Mouse (Mus musculus) forebrain, embryonic 13.5 days (tissue): ENCODE data around the gene Arl3. TPM values are rescaled to one million over a fixed set of nuclear protein-coding genes. Genes with fewer than 3 reads are reported as not detected.
A peak's percentile ranks its signal among the peaks of the same experiment; 100 is the strongest.

Experiments used
- ATAC-seq: fragments of 200-750 bp; cut with Nextera tagmentation; 2 replicates; pipeline ENCODE4 v1.8.0; 2017
- H3K27ac ChIP-seq: fragments of 300-500 bp; sonication (generic); 2 replicates; pipeline ENCODE4 v1.5.1; 2015; ENCODE audit warnings: inconsistent platforms, mild to moderate bottlenecking, moderate library complexity
- H3K27me3 ChIP-seq: fragments of 300-500 bp; sonication (generic); 2 replicates; pipeline ENCODE4 v1.6.1; 2015; ENCODE audit warnings: mild to moderate bottlenecking, inconsistent platforms
- H3K36me3 ChIP-seq: fragments of 300-500 bp; sonication (generic); 2 replicates; pipeline ENCODE4 v1.6.1; 2015; ENCODE audit warnings: mild to moderate bottlenecking, inconsistent platforms; ENCODE audit not compliant: poor library complexity, severe bottlenecking
- H3K4me1 ChIP-seq: fragments of 300-500 bp; sonication (generic); 2 replicates; pipeline ENCODE4 v1.6.1; 2015; ENCODE audit warnings: inconsistent platforms
- H3K4me2 ChIP-seq: fragments of 300-500 bp; sonication (generic); 2 replicates; pipeline ENCODE4 v1.6.1; 2015; ENCODE audit warnings: inconsistent platforms, mild to moderate bottlenecking, moderate library complexity
- H3K4me3 ChIP-seq: fragments of 300-500 bp; sonication (generic); 2 replicates; pipeline ENCODE4 v1.5.1; 2015; ENCODE audit warnings: mild to moderate bottlenecking, inconsistent platforms
- H3K9ac ChIP-seq: fragments of 300-500 bp; sonication (generic); 2 replicates; pipeline ENCODE4 v1.6.1; 2015; ENCODE audit warnings: mild to moderate bottlenecking, inconsistent platforms
- H3K9me3 ChIP-seq: fragments of 300-500 bp; sonication (generic); replicated peaks from 2 replicates; pipeline ENCODE4 v1.6.1; 2016; ENCODE audit warnings: inconsistent platforms
- WGBS: fragments of 180-500 bp; shearing (Covaris S2); methylation state at CpG from one replicate; pipeline ENCODE4 v1.1.7; 2015; 5-methylcytosine and 5-hydroxymethylcytosine counted together
- polyA plus RNA-seq: library from polyadenylated mRNA; unstranded; fragments of >200 nt; fragmentation: Nextera tagmentation; extraction: Ambion mirVana; gene quantifications from 2 replicates; pipeline ENCODE4 v1.2.1, GENCODE M21; 2015

The Arl3 gene
- polyA plus RNA-seq, 1 experiment from 2014 or later: 245 TPM

DNA sequence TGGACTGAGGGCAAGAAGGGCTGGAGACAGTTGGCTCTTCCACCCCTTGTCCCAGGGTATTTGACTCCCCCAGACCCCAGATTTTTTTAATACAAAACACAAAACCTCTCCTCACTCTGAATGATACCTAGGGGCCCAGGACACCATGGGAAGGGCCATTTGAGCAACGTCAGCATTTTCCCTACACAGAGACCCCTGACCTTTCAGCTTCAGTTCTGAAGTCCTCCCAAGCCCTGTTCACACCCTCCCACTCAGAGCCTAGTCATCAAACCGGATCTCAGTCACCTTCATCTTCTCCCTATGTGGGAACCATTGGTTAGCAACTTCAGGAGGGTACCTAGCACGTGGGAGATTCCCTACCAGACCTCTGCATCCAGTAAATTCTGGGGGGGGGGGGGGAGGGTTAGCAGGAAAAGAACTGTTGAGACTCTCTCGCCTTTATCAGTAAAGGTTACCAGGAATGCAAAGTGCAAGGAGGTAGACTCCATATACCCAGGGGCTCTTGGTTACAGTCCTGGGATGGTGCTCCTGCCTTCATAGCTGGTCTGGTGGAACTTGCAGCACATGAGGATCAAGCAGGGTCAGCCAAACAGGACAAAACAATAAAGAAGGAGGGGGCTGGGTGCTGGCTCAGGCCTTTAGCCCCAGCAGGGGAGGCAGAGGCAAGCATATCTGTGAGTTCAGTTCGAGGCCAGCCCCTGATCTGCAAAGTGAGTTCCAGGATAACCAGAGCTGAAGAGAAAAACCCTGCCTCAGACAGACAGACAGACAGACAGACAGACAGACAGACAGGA is 54.0 kb downstream of the Arl3 start:
- Histone ChIP-seq H3K9me3 (no peaks in the 10 kb centered on the region), H3K27me3 (no peaks in the 10 kb centered on the region), H3K4me3 (no peak overlapping the region), H3K27ac (peak overlapping the region; percentile 73; the same call in 1 of the 2 replicates), H3K4me1 (peaks cover 39% of the 10 kb centered on the region), H3K4me2 (peak overlapping the region; percentile 50), H3K9ac (no peak overlapping the region), H3K36me3 (peaks cover 26% of the 10 kb centered on the region)
- 17% methylated on average over 5 of the region's 5 CpGs for WGBS
- ATAC-seq: no peak

DNA sequence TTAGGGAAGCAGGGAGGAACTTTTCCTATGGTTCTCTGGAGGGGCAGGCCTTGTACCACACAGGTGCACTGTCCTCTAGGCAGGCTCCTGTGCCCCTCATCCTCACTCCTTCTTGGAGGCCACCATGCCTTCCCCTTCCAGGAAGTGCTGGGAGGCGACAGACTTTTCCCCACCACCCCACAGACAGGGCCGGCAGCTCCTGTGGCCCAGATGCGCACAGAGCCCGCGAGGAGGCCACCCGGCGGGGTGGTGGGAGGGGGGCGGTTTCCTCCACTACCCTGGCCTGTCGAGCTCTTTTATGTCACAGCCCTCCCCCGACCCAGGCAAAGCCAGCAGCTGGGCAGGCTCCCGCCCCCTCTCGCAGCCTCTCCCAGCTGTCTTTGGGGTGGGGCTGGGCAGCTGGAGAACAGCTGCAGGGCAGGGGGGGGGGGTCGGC is 54.6 kb downstream of the Arl3 start:
- peak overlapping the region; percentile 50 for H3K4me2 ChIP-seq

DNA sequence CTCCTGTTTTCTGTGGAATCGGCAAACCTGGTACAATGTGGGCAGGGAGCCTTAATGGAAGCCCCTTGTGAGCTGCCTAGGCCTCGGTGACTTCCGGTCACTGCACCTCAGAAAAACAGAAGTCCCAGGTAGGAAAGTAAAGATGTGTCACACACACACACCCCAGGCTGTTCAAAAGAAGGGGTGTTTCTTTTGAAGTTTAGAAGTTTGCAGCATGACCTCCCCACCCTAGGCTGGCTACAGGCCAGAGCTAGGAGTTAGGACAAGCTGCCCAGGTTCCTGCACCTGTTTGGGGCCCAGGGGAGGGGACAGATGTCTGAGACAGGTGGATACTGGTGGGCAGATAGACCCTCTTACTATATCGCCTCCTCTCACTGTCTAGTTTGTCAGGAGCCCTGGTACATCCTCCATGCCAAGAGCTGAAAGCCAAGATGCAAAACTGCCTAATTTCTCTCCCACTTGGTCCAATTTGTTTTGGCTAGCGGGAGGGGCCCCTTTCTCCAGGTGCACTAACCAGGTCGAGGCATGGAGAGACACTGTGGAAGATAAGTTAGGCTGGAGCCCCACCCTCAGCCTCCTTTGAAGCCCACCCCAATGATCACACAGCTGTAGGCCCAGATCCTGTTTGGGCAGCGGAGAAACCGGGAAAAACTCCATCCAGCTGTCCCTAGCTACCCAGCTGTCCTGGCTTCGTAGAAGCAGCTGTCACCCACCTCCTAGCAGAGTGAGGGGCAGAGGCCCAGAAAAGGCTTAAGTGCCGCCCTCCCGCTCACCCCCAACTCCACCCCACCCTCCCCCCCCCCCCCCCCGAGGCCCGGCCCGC is 55.3 kb downstream of the Arl3 start:
- H3K4me3 ChIP-seq: no peak overlapping the region
- H3K36me3 ChIP-seq: peaks cover 39% of the 10 kb centered on the region
- peak; percentile 23; the same call in 1 of the 2 replicates for ATAC-seq
- peak overlapping the region; percentile 50 for H3K4me2 ChIP-seq
- peaks cover 26% of the 10 kb centered on the region for H3K4me1 ChIP-seq
- H3K27me3 ChIP-seq: no peaks in the 10 kb centered on the region
- peak overlapping the region; percentile 73 for H3K27ac ChIP-seq
- no peaks in the 10 kb centered on the region for H3K9me3 ChIP-seq
- H3K9ac ChIP-seq: 0 out of 2 replicates have a peak overlapping the region, but pooled peaks have one; percentile 53
- WGBS: 40% methylated on average over 9 of the region's 14 CpGs

More for the DNA sequence above, 54.6 kb downstream of the Arl3 start:
- Histone ChIP-seq H3K9me3 (no peaks in the 10 kb centered on the region), H3K27ac (peak overlapping the region; percentile 73), H3K4me3 (no peak overlapping the region), H3K27me3 (no peaks in the 10 kb centered on the region), H3K4me1 (peaks cover 32% of the 10 kb centered on the region), H3K9ac (peak overlapping the region; percentile 53; the same call in 1 of the 2 replicates), H3K36me3 (peaks cover 33% of the 10 kb centered on the region)
- WGBS: 1% methylated on average over 12 of the region's 13 CpGs
- peak; percentile 54; the same call in 1 of the 2 replicates for ATAC-seq

DNA sequence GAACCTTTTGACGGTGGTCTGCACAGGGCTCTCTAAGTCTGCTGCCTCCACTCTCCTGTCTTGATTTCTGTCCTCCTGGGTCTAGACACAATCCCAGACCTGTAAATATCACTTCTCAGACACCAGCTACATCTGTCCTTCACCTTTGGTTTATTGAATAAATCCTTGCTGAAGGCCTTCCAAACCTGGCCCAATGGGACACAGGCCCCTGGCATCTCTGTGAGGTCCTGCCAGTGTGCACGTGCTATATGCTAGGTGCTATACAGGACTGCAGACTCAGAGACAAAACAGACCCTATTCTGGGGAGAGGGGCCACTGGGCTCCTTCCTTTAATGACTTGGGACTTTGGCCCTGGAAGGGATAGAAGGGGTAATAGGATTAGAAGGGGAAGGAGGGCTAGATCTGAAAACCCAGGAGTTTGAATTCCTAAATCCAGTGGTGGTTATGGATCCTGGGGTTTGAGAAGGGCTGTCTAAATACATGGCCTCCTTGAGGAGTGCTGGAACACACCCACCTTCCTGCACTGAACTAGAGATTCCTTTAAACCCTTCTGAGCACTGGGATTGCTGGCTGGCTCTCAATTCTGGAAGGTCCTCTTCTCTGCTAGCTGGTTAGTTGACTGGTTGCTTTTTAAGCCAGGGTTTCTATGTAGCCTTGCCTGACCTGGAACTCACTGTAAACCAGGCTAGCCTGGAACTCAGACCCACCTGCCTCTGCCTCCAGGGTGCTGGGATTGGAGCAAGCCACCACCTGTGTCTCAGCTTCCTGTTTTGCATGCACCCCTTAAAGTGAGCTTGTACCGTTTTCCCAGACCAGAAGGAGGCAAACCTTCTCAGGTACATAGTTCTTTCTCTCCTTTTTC is 56.1 kb downstream of the Arl3 start:
- Histone ChIP-seq H3K36me3 (peaks cover 47% of the 10 kb centered on the region), H3K4me3 (no peak overlapping the region), H3K9ac (no peak overlapping the region), H3K4me1 (peaks cover 20% of the 10 kb centered on the region), H3K9me3 (no peaks in the 10 kb centered on the region), H3K27me3 (no peaks in the 10 kb centered on the region), H3K27ac (peak overlapping the region; percentile 73), H3K4me2 (no peak overlapping the region)
- WGBS: 50% methylated on average over 3 of the region's 3 CpGs
- ATAC-seq: no peak

DNA sequence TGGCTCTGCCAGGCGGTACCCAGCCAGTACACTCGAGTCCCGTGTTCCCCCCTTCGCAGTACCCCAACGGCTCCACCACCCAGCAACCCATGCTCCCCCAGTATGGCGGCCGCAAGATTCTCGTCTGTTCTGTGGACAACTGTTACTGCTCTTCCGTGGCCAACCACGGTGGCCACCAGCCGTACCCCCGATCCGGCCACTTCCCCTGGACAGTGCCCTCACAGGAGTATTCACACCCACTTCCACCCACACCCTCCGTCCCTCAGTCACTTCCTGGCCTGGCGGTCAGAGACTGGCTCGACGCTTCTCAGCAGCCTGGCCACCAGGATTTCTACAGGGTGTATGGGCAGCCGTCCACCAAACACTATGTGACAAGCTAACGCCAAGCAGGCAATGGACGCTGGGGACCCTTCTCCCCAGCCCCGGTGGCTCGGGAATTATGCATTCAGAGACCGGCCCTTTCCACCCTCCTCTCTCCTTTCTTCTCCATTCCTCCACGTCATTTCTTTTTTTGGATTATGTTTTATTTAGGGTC is 57.6 kb downstream of the Arl3 start:
- Histone ChIP-seq H3K36me3 (peaks cover 58% of the 10 kb centered on the region), H3K27me3 (no peaks in the 10 kb centered on the region), H3K4me2 (no peak overlapping the region), H3K9ac (no peak overlapping the region), H3K27ac (no peak overlapping the region), H3K9me3 (no peaks in the 10 kb centered on the region), H3K4me3 (no peak overlapping the region), H3K4me1 (peaks cover 30% of the 10 kb centered on the region)
- no peak for ATAC-seq
- WGBS: 91% methylated on average over 23 of the region's 24 CpGs

DNA sequence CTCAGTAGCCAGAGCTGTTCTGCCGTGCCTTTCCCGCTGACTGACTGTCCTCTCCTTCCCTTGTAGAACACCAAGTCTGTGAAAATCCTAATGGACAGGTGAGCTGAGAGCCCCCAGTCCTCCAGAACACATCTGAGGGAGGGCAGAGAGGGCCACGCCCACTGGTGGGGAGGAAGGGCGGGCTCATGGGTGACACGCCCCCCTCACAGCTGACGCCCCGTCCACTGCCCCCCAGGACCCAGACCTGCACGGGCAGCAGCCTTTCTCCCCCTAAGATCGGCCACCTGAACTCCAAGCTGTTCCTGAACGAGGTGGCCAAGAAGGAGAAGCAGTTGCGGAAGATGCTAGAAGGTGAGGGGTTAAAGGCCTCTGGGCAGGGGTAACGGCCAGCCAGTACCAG is 58.6 kb downstream of the Arl3 start:
- H3K9ac ChIP-seq: no peak overlapping the region
- H3K9me3 ChIP-seq: no peaks in the 10 kb centered on the region
- H3K4me1 ChIP-seq: peaks cover 39% of the 10 kb centered on the region
- no peak overlapping the region for H3K27ac ChIP-seq
- H3K36me3 ChIP-seq: peaks cover 68% of the 10 kb centered on the region
- WGBS: 85% methylated on average over 11 of the region's 12 CpGs
- no peak for ATAC-seq
- H3K4me3 ChIP-seq: no peak overlapping the region
- no peak overlapping the region for H3K4me2 ChIP-seq
- no peaks in the 10 kb centered on the region for H3K27me3 ChIP-seq

DNA sequence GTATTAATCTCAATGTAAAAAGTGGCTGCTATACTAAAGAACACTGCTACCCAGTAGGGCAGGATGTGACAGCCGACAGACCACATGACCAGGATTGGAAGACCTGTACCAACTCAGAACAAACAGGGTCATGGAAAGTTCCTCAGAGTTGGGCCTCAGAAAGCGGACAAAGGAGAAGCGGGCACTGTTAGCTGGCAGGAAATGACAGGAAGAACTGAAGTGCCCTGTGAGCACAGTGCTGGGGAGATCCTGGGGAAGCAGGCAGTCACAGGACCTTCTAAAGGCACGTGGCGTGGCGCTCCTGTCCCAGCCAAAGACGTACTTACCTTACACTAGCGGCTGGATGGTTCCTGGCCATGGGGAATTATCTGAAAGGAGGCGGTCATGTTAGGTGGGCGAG is 61.7 kb downstream of the Arl3 start:
- Histone ChIP-seq H3K9ac (no peak overlapping the region), H3K4me1 (peaks cover 50% of the 10 kb centered on the region), H3K27ac (peak overlapping the region; percentile 19; the same call in 1 of the 2 replicates), H3K4me2 (no peak overlapping the region), H3K36me3 (peaks cover 89% of the 10 kb centered on the region), H3K4me3 (no peak overlapping the region), H3K9me3 (no peaks in the 10 kb centered on the region), H3K27me3 (no peaks in the 10 kb centered on the region)
- 87% methylated on average over 10 of the region's 10 CpGs for WGBS
- no peak for ATAC-seq

DNA sequence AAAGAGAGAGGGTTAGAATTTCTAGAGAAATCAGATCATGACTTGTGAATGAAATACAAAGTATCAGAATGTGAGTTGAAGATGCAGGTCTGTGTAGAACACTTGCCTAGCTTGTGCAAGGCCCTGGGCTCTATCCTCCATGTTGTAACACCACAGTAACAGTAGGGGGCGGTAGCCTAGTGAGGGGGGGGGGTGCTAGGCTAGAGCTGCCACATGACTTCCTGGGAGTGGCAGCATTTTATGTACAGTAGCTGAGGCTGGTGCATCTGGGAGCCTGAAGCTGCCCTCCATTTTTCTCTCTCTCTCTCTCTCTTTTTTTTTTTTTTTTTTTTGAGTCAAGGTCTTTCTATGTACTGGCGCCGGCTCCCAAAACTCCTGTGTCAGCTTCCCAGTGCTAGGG is 62.2 kb downstream of the Arl3 start:
- Histone ChIP-seq H3K36me3 (peaks cover 91% of the 10 kb centered on the region), H3K27me3 (no peaks in the 10 kb centered on the region), H3K9ac (no peak overlapping the region), H3K4me3 (no peak overlapping the region), H3K27ac (0 out of 2 replicates have a peak overlapping the region, but pooled peaks have one; percentile 19), H3K4me2 (no peak overlapping the region), H3K4me1 (peaks cover 54% of the 10 kb centered on the region), H3K9me3 (no peaks in the 10 kb centered on the region)
- 61% methylated on average over 3 of the region's 3 CpGs for WGBS
- ATAC-seq: no peak

DNA sequence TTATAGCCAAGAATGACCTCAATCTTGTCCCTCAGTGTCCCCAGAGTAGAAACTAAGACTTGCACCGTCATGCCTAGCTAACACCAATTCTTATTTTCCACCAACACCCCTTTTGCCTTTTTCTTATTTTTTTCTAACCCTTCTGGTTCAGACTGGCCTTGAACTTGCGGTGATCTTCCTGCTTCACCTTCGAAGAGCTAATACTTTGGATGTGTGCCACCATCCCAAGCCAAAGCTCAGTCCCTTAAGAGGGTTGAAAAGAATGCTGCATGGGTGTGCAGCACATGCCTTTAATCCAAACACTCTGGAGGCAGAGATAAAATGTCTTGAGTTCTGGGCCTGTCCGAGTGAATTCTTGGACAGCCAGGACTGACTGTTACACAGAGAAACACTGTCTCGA is 62.6 kb downstream of the Arl3 start:
- 0 out of 2 replicates have a peak overlapping the region, but pooled peaks have one; percentile 6 for H3K4me2 ChIP-seq
- no peaks in the 10 kb centered on the region for H3K27me3 ChIP-seq
- H3K4me3 ChIP-seq: no peak overlapping the region
- H3K9ac ChIP-seq: no peak overlapping the region
- peaks cover 91% of the 10 kb centered on the region for H3K36me3 ChIP-seq
- H3K9me3 ChIP-seq: no peaks in the 10 kb centered on the region
- WGBS: 90% methylated on average over 5 of the region's 5 CpGs
- 0 out of 2 replicates have a peak overlapping the region, but pooled peaks have one; percentile 19 for H3K27ac ChIP-seq
- no peak for ATAC-seq
- peaks cover 59% of the 10 kb centered on the region for H3K4me1 ChIP-seq

DNA sequence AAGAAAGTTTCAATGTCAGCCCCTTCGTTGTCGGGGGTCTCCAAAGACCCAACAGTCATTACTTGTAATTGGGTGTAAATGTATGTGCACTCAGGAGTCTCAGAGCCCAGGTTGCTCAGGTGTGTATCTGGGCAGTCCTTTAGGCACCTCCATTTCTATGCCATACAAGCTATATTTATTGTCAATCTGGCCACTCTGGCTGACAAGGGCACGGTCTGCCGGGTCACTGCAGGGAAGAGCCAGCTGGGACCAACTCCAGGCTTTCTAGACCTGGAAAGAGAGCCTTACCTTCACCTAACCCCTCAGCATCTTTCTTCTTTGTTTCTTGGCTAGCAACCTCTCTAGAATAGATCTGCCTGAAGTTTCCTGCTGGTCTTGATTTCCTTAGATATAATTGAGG is 63.3 kb downstream of the Arl3 start:
- H3K9ac ChIP-seq: no peak overlapping the region
- WGBS: 91% methylated on average over 4 of the region's 4 CpGs
- no peaks in the 10 kb centered on the region for H3K9me3 ChIP-seq
- no peaks in the 10 kb centered on the region for H3K27me3 ChIP-seq
- H3K4me2 ChIP-seq: 0 out of 2 replicates have a peak overlapping the region, but pooled peaks have one; percentile 6
- no peak for ATAC-seq
- H3K36me3 ChIP-seq: peaks cover 89% of the 10 kb centered on the region
- no peak overlapping the region for H3K27ac ChIP-seq
- peaks cover 65% of the 10 kb centered on the region for H3K4me1 ChIP-seq
- H3K4me3 ChIP-seq: no peak overlapping the region

DNA sequence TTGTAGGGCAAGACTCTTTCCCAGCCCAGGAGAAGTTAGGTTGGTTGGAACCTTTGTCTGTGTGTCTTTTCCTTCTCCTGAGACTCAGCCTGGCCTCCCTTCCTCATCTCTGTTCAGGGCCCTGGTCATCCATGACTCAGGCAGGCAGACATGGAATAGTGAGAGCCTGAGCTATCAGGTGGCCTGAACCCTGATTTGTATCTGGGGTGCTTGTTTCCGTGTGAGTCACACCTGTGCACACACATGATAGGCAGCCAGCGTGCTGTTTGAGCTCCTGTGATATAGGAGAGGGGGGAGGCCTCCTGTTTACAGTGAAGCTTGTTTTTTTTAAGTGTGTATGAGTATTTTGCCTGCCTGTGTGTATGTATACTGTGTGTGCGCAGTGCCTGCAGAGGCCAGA is 63.8 kb downstream of the Arl3 start:
- Histone ChIP-seq H3K27ac (peak overlapping the region; percentile 6; the same call in 1 of the 2 replicates), H3K9me3 (no peaks in the 10 kb centered on the region), H3K36me3 (peaks cover 84% of the 10 kb centered on the region), H3K4me2 (no peak overlapping the region), H3K4me1 (peaks cover 71% of the 10 kb centered on the region), H3K4me3 (no peak overlapping the region), H3K27me3 (no peaks in the 10 kb centered on the region), H3K9ac (no peak overlapping the region)
- 90% methylated on average over 3 of the region's 3 CpGs for WGBS
- ATAC-seq: no peak
